Comparison of ENCODE assay signal across 20 mouse cellular contexts in the genomic region with DNA sequence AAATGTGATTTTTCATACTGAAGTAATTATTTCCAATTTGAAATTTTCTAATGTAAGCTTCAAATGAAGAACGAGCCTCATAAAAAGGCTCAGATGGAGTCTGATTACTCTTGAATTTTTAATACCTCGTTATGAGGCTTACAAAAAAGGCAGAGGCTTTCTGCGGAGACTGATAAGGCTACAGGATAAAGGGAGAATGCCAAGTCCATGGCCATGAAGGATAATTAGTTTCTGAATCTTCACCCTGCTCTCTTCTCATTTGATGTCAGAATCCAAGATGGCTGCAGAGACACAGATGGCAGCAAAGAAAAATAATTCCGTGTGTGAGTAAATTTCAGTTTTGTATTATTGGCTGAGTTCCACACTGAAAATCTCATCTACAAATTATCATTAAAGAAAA.
"Had no signal": no experiment of that assay in that cellular context is flagged by ENCODE, and none has a peak within 500 bp of the region (broad histone marks: within the 10 kb centered on the region; RNA-seq: fewer than 3 reads in every experiment).

No protein-coding gene starts in this region.

- H3K27me3 ChIP-seq: limb, embryonic 13.5 days; liver, embryonic 12.5 days; liver, embryonic 15.5 days; lung, embryonic 15.5 days; megakaryocyte, embryonic 14.5 days; stomach, embryonic 15.5 days had no signal

- H3K9ac ChIP-seq: limb, embryonic 13.5 days; liver, embryonic 12.5 days; liver, embryonic 15.5 days; lung, embryonic 15.5 days; stomach, embryonic 15.5 days had no signal

- H3K27ac ChIP-seq: kidney, postnatal 0 days; layer of hippocampus, adult 2 months; limb, embryonic 10.5 days; limb, embryonic 13.5 days; liver, embryonic 12.5 days; liver, embryonic 15.5 days; lung, embryonic 15.5 days; stomach, embryonic 15.5 days had no signal

- H3K4me2 ChIP-seq: limb, embryonic 13.5 days; liver, embryonic 12.5 days; liver, embryonic 15.5 days; lung, embryonic 15.5 days; stomach, embryonic 15.5 days had no signal

- H3K4me1 ChIP-seq: limb, embryonic 10.5 days; limb, embryonic 13.5 days; liver, embryonic 12.5 days; liver, embryonic 15.5 days; lung, embryonic 15.5 days; megakaryocyte, embryonic 14.5 days; stomach, embryonic 15.5 days had no signal

- ATAC-seq: intestine, postnatal 0 days; liver, embryonic 12.5 days had no signal

- H3K9me3 ChIP-seq: limb, embryonic 10.5 days; limb, embryonic 13.5 days; liver, embryonic 12.5 days; liver, embryonic 15.5 days; lung, embryonic 15.5 days; megakaryocyte, embryonic 14.5 days; stomach, embryonic 15.5 days had no signal

- H3K4me3 ChIP-seq: layer of hippocampus, adult 2 months; limb, embryonic 10.5 days; limb, embryonic 13.5 days; liver, embryonic 12.5 days; liver, embryonic 15.5 days; lung, embryonic 15.5 days; megakaryocyte, embryonic 14.5 days; stomach, embryonic 15.5 days had no signal

- DNase-seq: kidney, adult 2 months; kidney, postnatal 25 days; layer of hippocampus, adult 9-11 months; liver; lung, adult 18-20 months; lung, postnatal 10 days; lung, postnatal 36 days; right cerebral cortex, postnatal 25 days; spleen, adult 18-20 months; thymus, postnatal 36 days had no signal

- H3K36me3 ChIP-seq: limb, embryonic 10.5 days; limb, embryonic 13.5 days; liver, embryonic 12.5 days; liver, embryonic 15.5 days; lung, embryonic 15.5 days; stomach, embryonic 15.5 days had no signal
